Mouse (Mus musculus) lung, embryonic 16.5 days (tissue): ENCODE measurements around the gene Naa38. TPM values are rescaled to one million over a fixed set of nuclear protein-coding genes. Genes with fewer than 3 reads are reported as not detected.

ENCODE experiments used
- ATAC-seq: fragments of 200-750 bp; cut with Nextera tagmentation; 2 replicates; pipeline ENCODE4 v1.8.0; 2017; ENCODE audit warnings: low read depth, mild to moderate bottlenecking, moderate library complexity
- H3K27ac ChIP-seq: fragments of 300-500 bp; sonication (generic); 2 replicates; pipeline ENCODE4 v1.5.1; 2014; ENCODE audit warnings: mild to moderate bottlenecking, control low read depth, low read length
- H3K27me3 ChIP-seq: fragments of 300-500 bp; sonication (generic); 2 replicates; pipeline ENCODE4 v1.6.1; 2014; ENCODE audit warnings: low read depth, low read length, mixed read lengths; ENCODE audit not compliant: control insufficient read depth, insufficient read depth
- H3K36me3 ChIP-seq: fragments of 300-500 bp; sonication (generic); 2 replicates; pipeline ENCODE4 v1.6.1; 2014; ENCODE audit warnings: low read length; ENCODE audit not compliant: control insufficient read depth, insufficient read depth
- H3K4me1 ChIP-seq: fragments of 300-500 bp; sonication (generic); replicated peaks from 2 replicates; pipeline ENCODE4 v1.6.1; 2014; ENCODE audit warnings: low read length, mixed read lengths; ENCODE audit not compliant: control insufficient read depth, insufficient read depth
- H3K4me2 ChIP-seq: fragments of 300-500 bp; sonication (generic); 2 replicates; pipeline ENCODE4 v1.6.1; 2014; ENCODE audit warnings: low read depth, low read length, control low read depth
- H3K4me3 ChIP-seq: fragments of 300-500 bp; sonication (generic); 2 replicates; pipeline ENCODE4 v1.5.1; 2014; ENCODE audit warnings: mild to moderate bottlenecking, low read length, control low read depth
- H3K9ac ChIP-seq: fragments of 300-500 bp; sonication (generic); 2 replicates; pipeline ENCODE4 v1.6.1; 2014; ENCODE audit warnings: low read length, control low read depth
- H3K9me3 ChIP-seq: fragments of 300-500 bp; sonication (generic); 2 replicates; pipeline ENCODE4 v1.6.1; 2016; ENCODE audit warnings: low read length; ENCODE audit not compliant: control insufficient read depth
- WGBS: fragments of 180-500 bp; shearing (Covaris S2); extraction: QIAGEN DNeasy Blood & Tissue Kit; methylation state at CpG from one replicate; pipeline ENCODE4 v1.1.7; 2014; 5-methylcytosine and 5-hydroxymethylcytosine counted together
- polyA plus RNA-seq: library from polyadenylated mRNA; unstranded; fragments of >200 nt; fragmentation: Nextera tagmentation; extraction: Ambion mirVana; gene quantifications from 2 replicates; pipeline ENCODE4 v1.2.1, GENCODE M21; 2015

Gene Naa38
- polyA plus RNA-seq, 1 experiment from 2014 or later: 165 TPM

GRCm38 (mm10) chr11:69404595-69405396, 9.5 kb downstream of the Naa38 start:
- Histone ChIP-seq H3K36me3 (peaks cover 66% of the 10 kb centered on the region), H3K4me1 (peaks cover 16% of the 10 kb centered on the region), H3K9me3 (no peaks in the 10 kb centered on the region), H3K27me3 (no peaks in the 10 kb centered on the region), H3K4me3 (no peak overlapping the region), H3K27ac (no peak overlapping the region), H3K4me2 (no peak overlapping the region), H3K9ac (no peak overlapping the region)
- WGBS: 89% methylated on average over 23 of the region's 24 CpGs
- no peak for ATAC-seq

- Histone ChIP-seq H3K36me3 (peaks cover 59% of the 10 kb centered on the region), H3K4me2 (no peak overlapping the region), H3K4me3 (no peak overlapping the region), H3K4me1 (peaks cover 12% of the 10 kb centered on the region), H3K9me3 (no peaks in the 10 kb centered on the region), H3K27me3 (no peaks in the 10 kb centered on the region), H3K9ac (no peak overlapping the region), H3K27ac (no peak overlapping the region)
- 87% methylated on average over 24 of the region's 24 CpGs for WGBS
- no peak for ATAC-seq
Observed at GRCm38 (mm10) chr11:69405397-69406200, 10.3 kb downstream of the Naa38 start.

- Histone ChIP-seq H3K9ac (no peak overlapping the region), H3K36me3 (peaks cover 53% of the 10 kb centered on the region), H3K9me3 (no peaks in the 10 kb centered on the region), H3K4me2 (no peak overlapping the region), H3K27me3 (no peaks in the 10 kb centered on the region), H3K4me3 (no peak overlapping the region), H3K27ac (no peak overlapping the region), H3K4me1 (peaks cover 12% of the 10 kb centered on the region)
- no peak for ATAC-seq
- 81% methylated on average over 19 of the region's 19 CpGs for WGBS
Observed at GRCm38 (mm10) chr11:69406282-69406681, 11.0 kb downstream of the Naa38 start.

GRCm38 (mm10) chr11:69406867-69407723, 11.8 kb downstream of the Naa38 start:
- WGBS: 86% methylated on average over 16 of the region's 16 CpGs
- H3K27ac ChIP-seq: no peak overlapping the region
- H3K27me3 ChIP-seq: no peaks in the 10 kb centered on the region
- peaks cover 12% of the 10 kb centered on the region for H3K4me1 ChIP-seq
- H3K9ac ChIP-seq: no peak overlapping the region
- H3K4me3 ChIP-seq: no peak overlapping the region
- no peak overlapping the region for H3K4me2 ChIP-seq
- no peaks in the 10 kb centered on the region for H3K9me3 ChIP-seq
- no peak for ATAC-seq
- H3K36me3 ChIP-seq: peaks cover 45% of the 10 kb centered on the region

- no peaks in the 10 kb centered on the region for H3K27me3 ChIP-seq
- no peak for ATAC-seq
- 76% methylated on average over 4 of the region's 4 CpGs for WGBS
- H3K4me2 ChIP-seq: peak overlapping the region; percentile 91; the same call in 1 of the 2 replicates
- H3K36me3 ChIP-seq: peaks cover 44% of the 10 kb centered on the region
- H3K27ac ChIP-seq: 0 out of 2 replicates have a peak overlapping the region, but pooled peaks have one; percentile 2
- peaks cover 18% of the 10 kb centered on the region for H3K4me1 ChIP-seq
- H3K9me3 ChIP-seq: no peaks in the 10 kb centered on the region
- H3K9ac ChIP-seq: peak overlapping the region; percentile 56; the same call in 1 of the 2 replicates
- no peak overlapping the region for H3K4me3 ChIP-seq
Observed at GRCm38 (mm10) chr11:69407724-69408004, 12.4 kb downstream of the Naa38 start.

GRCm38 (mm10) chr11:69408541-69409377, 13.5 kb downstream of the Naa38 start:
- H3K4me1 ChIP-seq: peaks cover 29% of the 10 kb centered on the region
- peak overlapping the region; percentile 91 for H3K4me2 ChIP-seq
- H3K27me3 ChIP-seq: no peaks in the 10 kb centered on the region
- ATAC-seq: peak; percentile 68
- 1% methylated on average over 33 of the region's 33 CpGs for WGBS
- peak overlapping the region; percentile 77 for H3K4me3 ChIP-seq
- no peaks in the 10 kb centered on the region for H3K9me3 ChIP-seq
- peak overlapping the region; percentile 93 for H3K9ac ChIP-seq
- peaks cover 41% of the 10 kb centered on the region for H3K36me3 ChIP-seq
- peak overlapping the region; percentile 96 for H3K27ac ChIP-seq

GRCm38 (mm10) chr11:69409378-69410044, 14.2 kb downstream of the Naa38 start:
- H3K4me1 ChIP-seq: peaks cover 37% of the 10 kb centered on the region
- WGBS: under 1% methylated on average over 36 of the region's 46 CpGs

GRCm38 (mm10) chr11:69410045-69410309, 14.7 kb downstream of the Naa38 start:
- Histone ChIP-seq H3K4me2 (peak overlapping the region; percentile 91), H3K9ac (peak overlapping the region; percentile 93), H3K4me1 (peaks cover 41% of the 10 kb centered on the region), H3K27ac (peak overlapping the region; percentile 96), H3K9me3 (no peaks in the 10 kb centered on the region), H3K36me3 (peaks cover 31% of the 10 kb centered on the region), H3K27me3 (no peaks in the 10 kb centered on the region), H3K4me3 (peak overlapping the region; percentile 77)
- ATAC-seq: no peak
- WGBS: under 1% methylated on average over 18 of the region's 18 CpGs

More at GRCm38 (mm10) chr11:69409378-69410044, 14.2 kb downstream of the Naa38 start:
- peak overlapping the region; percentile 91 for H3K4me2 ChIP-seq
- ATAC-seq: peak; percentile 60
- peak overlapping the region; percentile 93 for H3K9ac ChIP-seq
- H3K27me3 ChIP-seq: no peaks in the 10 kb centered on the region
- H3K9me3 ChIP-seq: no peaks in the 10 kb centered on the region
- peak overlapping the region; percentile 77 for H3K4me3 ChIP-seq
- peak overlapping the region; percentile 96 for H3K27ac ChIP-seq
- H3K36me3 ChIP-seq: peaks cover 34% of the 10 kb centered on the region
